Mouse (Mus musculus) embryo, embryonic 9.5 days (tissue): ENCODE results near the gene C1s2.
"Not testable (repeated sequence)": the region's sequence is repeated elsewhere in the genome, so short reads cannot be mapped to it uniquely, and the experiment has no call there.

Source experiments
- DNase-seq: peaks from one replicate; pipeline ENCODE4 v3.0.0-alpha.2; 2017; ENCODE audit errors: extremely low spot score

C1s2 gene

GRCm38 (mm10) chr6:124635985-124636384, at the start of gene C1s2:
TSS of gene C1s2 (minus strand) at chr6:124636085.
- DNase-seq = not testable (repeated sequence)

GRCm38 (mm10) chr6:124683591-124684417, 47.9 kb upstream of the C1s2 start:
- DNase-seq = no peak

- DNase-seq = not testable (repeated sequence)
Observed at GRCm38 (mm10) chr6:124682291-124682690, 46.4 kb upstream of the C1s2 start.

- no peak for DNase-seq
Observed at GRCm38 (mm10) chr6:124679486-124679885, 43.6 kb upstream of the C1s2 start.

- DNase-seq = no peak
Observed at GRCm38 (mm10) chr6:124678769-124679168, 42.9 kb upstream of the C1s2 start.

- no peak for DNase-seq
Observed at GRCm38 (mm10) chr6:124676171-124676570, 40.3 kb upstream of the C1s2 start.

GRCm38 (mm10) chr6:124674591-124674990, 38.7 kb upstream of the C1s2 start:
- DNase-seq = no peak

GRCm38 (mm10) chr6:124673619-124674018, 37.7 kb upstream of the C1s2 start:
- DNase-seq = no peak

- DNase-seq = no peak
Observed at GRCm38 (mm10) chr6:124672100-124672499, 36.2 kb upstream of the C1s2 start.

- no peak for DNase-seq
Observed at GRCm38 (mm10) chr6:124670281-124670900, 34.5 kb upstream of the C1s2 start.

GRCm38 (mm10) chr6:124669234-124669859, 33.5 kb upstream of the C1s2 start:
- no peak for DNase-seq

GRCm38 (mm10) chr6:124665011-124665410, 29.1 kb upstream of the C1s2 start:
- DNase-seq = no peak

- DNase-seq = no peak
Observed at GRCm38 (mm10) chr6:124664256-124664655, 28.4 kb upstream of the C1s2 start.

GRCm38 (mm10) chr6:124663424-124663795, 27.5 kb upstream of the C1s2 start:
- no peak for DNase-seq

- DNase-seq = peak; percentile 99
Observed at GRCm38 (mm10) chr6:124662477-124663423, 26.9 kb upstream of the C1s2 start, which contains the start of gene Lpcat3. TSS of gene Lpcat3 (plus strand) at chr6:124663027.

GRCm38 (mm10) chr6:124661995-124662394, 26.1 kb upstream of the C1s2 start:
- no peak for DNase-seq

GRCm38 (mm10) chr6:124661156-124661806, 25.4 kb upstream of the C1s2 start:
- DNase-seq = no peak

GRCm38 (mm10) chr6:124658067-124658466, 22.2 kb upstream of the C1s2 start:
- DNase-seq = no peak

- no peak for DNase-seq
Observed at GRCm38 (mm10) chr6:124655893-124656292, 20.0 kb upstream of the C1s2 start.

GRCm38 (mm10) chr6:124646394-124646793, 10.5 kb upstream of the C1s2 start:
- DNase-seq = no peak

GRCm38 (mm10) chr6:124640997-124641396, 5.1 kb upstream of the C1s2 start:
- peak; percentile 49 for DNase-seq
